Mouse (Mus musculus) thymus, adult 2 months (tissue): ENCODE data around the gene Cln3.

Experiments used
- CTCF ChIP-seq: fragments of 200-500 bp; IDR thresholded peaks from 2 replicates; pipeline ENCODE4 v1.5.1; 2012; ENCODE audit warnings: mild to moderate bottlenecking, control low read depth, low read length, moderate library complexity, borderline replicate concordance; ENCODE audit not compliant: control insufficient read depth, poor library complexity, insufficient read depth; ENCODE audit errors: extremely low read depth
- POLR2A ChIP-seq: fragments of 200-500 bp; IDR thresholded peaks from 2 replicates; pipeline ENCODE4 v1.6.1; 2012; ENCODE audit warnings: mild to moderate bottlenecking, low read length, control low read depth, moderate library complexity; ENCODE audit not compliant: control insufficient read depth, poor library complexity, insufficient read depth; ENCODE audit errors: extremely low read depth

DNA sequence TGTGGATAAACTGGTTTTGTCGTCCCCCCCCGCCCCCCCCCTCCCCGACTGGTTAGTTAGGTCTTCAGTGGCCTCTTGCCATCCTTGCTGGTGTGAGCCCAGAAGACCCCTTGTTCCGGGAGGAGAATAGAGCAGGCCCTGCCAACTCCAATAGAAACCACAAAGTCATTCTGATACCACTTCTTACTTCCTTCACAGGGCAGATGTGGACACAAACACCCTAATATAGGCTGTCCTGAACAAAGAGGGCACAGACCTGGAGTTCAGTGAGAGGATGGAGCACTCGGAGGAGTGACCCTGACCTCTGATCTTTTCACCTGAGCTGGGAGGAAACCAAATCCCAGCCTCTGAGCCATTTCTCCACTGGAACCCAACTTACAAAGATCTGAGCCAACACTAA, 16.3 kb upstream of the Cln3 start:
- no peak for TF ChIP-seq CTCF
- no peak for TF ChIP-seq POLR2A
